In genomic region chr7:99545885-99546745, GRCm38 (mm10) we compare ENCODE assay signal across 8 mouse cellular contexts. TPM values are rescaled to one million over a fixed set of nuclear protein-coding genes. Genes with fewer than 3 reads are reported as not detected.
DNase-seq lines count a peak whose midpoint lies in the region; ATAC-seq lines count a peak whose summit lies in the region.

No protein-coding gene starts in this region.

- no peak overlapping the region for H3K4me3 ChIP-seq in forebrain, embryonic 10.5 days
- no peak overlapping the region for H3K4me3 ChIP-seq in forebrain, embryonic 11.5 days (ENCODE audit: low read depth, low read length)
- H3K4me3 ChIP-seq in forebrain, embryonic 14.5 days (ENCODE audit: low read depth, low read length) = no peak overlapping the region
- no peak overlapping the region for H3K4me3 ChIP-seq in stomach, embryonic 14.5 days (ENCODE audit: low read depth, low read length)

- no peak overlapping the region for H3K4me2 ChIP-seq in forebrain, embryonic 11.5 days (ENCODE audit: low read depth, low read length, severe bottlenecking)
- no peak overlapping the region for H3K4me2 ChIP-seq in forebrain, embryonic 14.5 days (ENCODE audit: low read length)
- H3K4me2 ChIP-seq in stomach, embryonic 14.5 days (replicated peaks; ENCODE audit: low read depth, low read length) = no peak overlapping the region

- 55% methylated on average over 10 of the region's 10 CpGs for WGBS in forebrain, embryonic 10.5 days
- WGBS in forebrain, embryonic 11.5 days = 53% methylated on average over 10 of the region's 10 CpGs
- WGBS in forebrain, embryonic 14.5 days = 36% methylated on average over 10 of the region's 10 CpGs
- 22% methylated on average over 10 of the region's 10 CpGs for WGBS in stomach, embryonic 14.5 days

- no peak for ATAC-seq in forebrain, embryonic 11.5 days (replicated peaks; ENCODE audit: low FRiP score)
- peak; percentile 75; the same call in 1 of the 2 replicates for ATAC-seq in forebrain, embryonic 14.5 days
- ATAC-seq in megakaryocyte, adult 5-6 weeks (ENCODE audit: poor library complexity, severe bottlenecking) = peak; percentile 67
- peak; percentile 42; the same call in 1 of the 2 replicates for ATAC-seq in stomach, embryonic 14.5 days (ENCODE audit: insufficient number of reproducible peaks, insufficient read depth, low FRiP score, low read depth)

- H3K27me3 ChIP-seq in forebrain, embryonic 10.5 days (ENCODE audit: poor library complexity, severe bottlenecking) = no peaks in the 10 kb centered on the region
- H3K27me3 ChIP-seq in forebrain, embryonic 11.5 days (ENCODE audit: control insufficient read depth, insufficient read depth, low read length) = no peaks in the 10 kb centered on the region
- H3K27me3 ChIP-seq in forebrain, embryonic 14.5 days (replicated peaks; ENCODE audit: control insufficient read depth, insufficient read depth, low read length) = no peaks in the 10 kb centered on the region
- H3K27me3 ChIP-seq in stomach, embryonic 14.5 days (ENCODE audit: control insufficient read depth, insufficient read depth, low read length) = no peaks in the 10 kb centered on the region

- H3K27ac ChIP-seq in forebrain, embryonic 10.5 days = peak overlapping the region; percentile 61
- no peak overlapping the region for H3K27ac ChIP-seq in forebrain, embryonic 11.5 days (ENCODE audit: low read depth, low read length)
- H3K27ac ChIP-seq in forebrain, embryonic 14.5 days (ENCODE audit: low read depth, low read length) = peak overlapping the region; percentile 62; the same call in 1 of the 2 replicates
- peak overlapping the region; percentile 82 for H3K27ac ChIP-seq in stomach, embryonic 14.5 days (ENCODE audit: low read length)

- DNase-seq in forebrain, embryonic 10.5 days (ENCODE audit: extremely low spot score, low spot score) = no peak
- no peak for DNase-seq in forebrain, embryonic 11.5 days (ENCODE audit: low spot score)
- peak; percentile 82 for DNase-seq in adrenal gland, postnatal 14 days
- DNase-seq in forebrain, embryonic 14.5 days (ENCODE audit: low spot score) = peak; percentile 70
- DNase-seq in heart, postnatal 4 days = peak; percentile 72
- DNase-seq in layer of hippocampus, adult 9-11 months = peak; percentile 52

- H3K9ac ChIP-seq in forebrain, embryonic 11.5 days (ENCODE audit: low read length) = no peak overlapping the region
- H3K9ac ChIP-seq in forebrain, embryonic 14.5 days (ENCODE audit: low read length) = no peak overlapping the region; the same call in 1 of the 2 replicates
- H3K9ac ChIP-seq in stomach, embryonic 14.5 days (replicated peaks; ENCODE audit: low read depth, low read length) = no peak overlapping the region

- H3K9me3 ChIP-seq in forebrain, embryonic 10.5 days = no peaks in the 10 kb centered on the region
- H3K9me3 ChIP-seq in forebrain, embryonic 11.5 days (ENCODE audit: control insufficient read depth, low read length) = no peaks in the 10 kb centered on the region
- H3K9me3 ChIP-seq in forebrain, embryonic 14.5 days (replicated peaks; ENCODE audit: control insufficient read depth, low read length) = no peaks in the 10 kb centered on the region
- no peaks in the 10 kb centered on the region for H3K9me3 ChIP-seq in stomach, embryonic 14.5 days (ENCODE audit: control insufficient read depth, low read depth, low read length)

- peaks cover 37% of the 10 kb centered on the region for H3K4me1 ChIP-seq in forebrain, embryonic 10.5 days
- no peaks in the 10 kb centered on the region for H3K4me1 ChIP-seq in forebrain, embryonic 11.5 days (replicated peaks; ENCODE audit: control insufficient read depth, insufficient read depth, low read length)
- H3K4me1 ChIP-seq in forebrain, embryonic 14.5 days (ENCODE audit: control insufficient read depth, insufficient read depth, low read length) = peaks cover 11% of the 10 kb centered on the region; the same call in 1 of the 2 replicates
- H3K4me1 ChIP-seq in stomach, embryonic 14.5 days (ENCODE audit: control insufficient read depth, insufficient read depth, low read length) = peaks cover 29% of the 10 kb centered on the region

- peaks cover 8% of the 10 kb centered on the region for H3K36me3 ChIP-seq in forebrain, embryonic 10.5 days (replicated peaks)
- H3K36me3 ChIP-seq in forebrain, embryonic 11.5 days (ENCODE audit: control insufficient read depth, insufficient read depth, low read length) = no peaks in the 10 kb centered on the region
- H3K36me3 ChIP-seq in forebrain, embryonic 14.5 days (ENCODE audit: control insufficient read depth, insufficient read depth, low read length) = peaks cover 4% of the 10 kb centered on the region; the same call in 1 of the 2 replicates
- no peaks in the 10 kb centered on the region for H3K36me3 ChIP-seq in stomach, embryonic 14.5 days (ENCODE audit: control insufficient read depth, insufficient read depth, low read length)

RNA-seq across cellular contexts. Expression of gene Arrb1, which starts 10.8 kb away (rescaled TPM):
- polyA plus RNA-seq in forebrain, embryonic 10.5 days (2016; fragmentation: Nextera tagmentation; extraction: Ambion mirVana) = 9.3 and 11.9 TPM in 2 replicates
- polyA plus RNA-seq in forebrain, embryonic 11.5 days (2014; fragmentation: Nextera tagmentation; extraction: Ambion mirVana) = 4.0 and 4.2 TPM in 2 replicates
- total RNA-seq in adrenal gland, postnatal 14 days (2021) = 48.9 and 57.9 TPM in 2 replicates
- 6.0 and 6.5 TPM in 2 replicates for polyA plus RNA-seq in forebrain, embryonic 14.5 days (2014; fragmentation: Nextera tagmentation; extraction: Ambion mirVana)
- 10 to 100 TPM; 31.0 to 32.5 TPM for total RNA-seq in heart, postnatal 4 days (2021)
- total RNA-seq in megakaryocyte, adult 5-6 weeks (2015) = 41.1 and 43.8 TPM in 2 replicates
- 91.7 and 96.9 TPM in 2 replicates for total RNA-seq in megakaryocyte, adult 5-6 weeks (2017)
- polyA plus RNA-seq in stomach, embryonic 14.5 days (2014; fragmentation: Nextera tagmentation; extraction: Ambion mirVana) = 4.0 and 5.4 TPM in 2 replicates

Comparison
In these comparisons a context has a peak if more than half of its experiments do, and no peak if none do; other contexts are left out.
1. DNase-seq: peak in adrenal gland, postnatal 14 days (single experiment), forebrain, embryonic 14.5 days (single experiment), heart, postnatal 4 days (single experiment) and layer of hippocampus, adult 9-11 months (single experiment); none in forebrain, embryonic 10.5 days (single experiment) and forebrain, embryonic 11.5 days (single experiment).